Mouse (Mus musculus): ENCODE data around the gene 1700056E22Rik.

Gene 1700056E22Rik

GRCm38 (mm10) chr1:184019042-184019721 is 14.9 kb downstream of the 1700056E22Rik start:
- no peak for DNase-seq (ENCODE audit: low read depth, low spot score)

GRCm38 (mm10) chr1:184017606-184018005 is 16.5 kb downstream of the 1700056E22Rik start:
- DNase-seq (ENCODE audit: low read depth, low spot score), result no peak

- DNase-seq (ENCODE audit: low read depth, low spot score), result no peak
Observed at GRCm38 (mm10) chr1:184015995-184016730, 17.9 kb downstream of the 1700056E22Rik start.

- no peak for DNase-seq (ENCODE audit: low read depth, low spot score)
Observed at GRCm38 (mm10) chr1:184014091-184014490, 20.0 kb downstream of the 1700056E22Rik start.

- DNase-seq (ENCODE audit: low read depth, low spot score), result no peak
Observed at GRCm38 (mm10) chr1:184013106-184013505, 21.0 kb downstream of the 1700056E22Rik start, which contains the start of gene Dusp10. Gene Dusp10 (plus strand): TSS chr1:184013302.

- DNase-seq (ENCODE audit: low read depth, low spot score), result no peak
Observed at GRCm38 (mm10) chr1:184011311-184011710, 22.8 kb downstream of the 1700056E22Rik start.

GRCm38 (mm10) chr1:184006086-184006485 is 28.0 kb downstream of the 1700056E22Rik start:
- DNase-seq (ENCODE audit: low read depth, low spot score), result no peak

GRCm38 (mm10) chr1:184005315-184006058 is 28.6 kb downstream of the 1700056E22Rik start:
- no peak for DNase-seq (ENCODE audit: low read depth, low spot score)

GRCm38 (mm10) chr1:184004311-184004710 is 29.8 kb downstream of the 1700056E22Rik start:
- DNase-seq (ENCODE audit: low read depth, low spot score), result peak; percentile 57

- DNase-seq (ENCODE audit: low read depth, low spot score), result no peak
Observed at GRCm38 (mm10) chr1:184002470-184002869, 31.6 kb downstream of the 1700056E22Rik start.

GRCm38 (mm10) chr1:183997207-183997606 is 36.9 kb downstream of the 1700056E22Rik start:
- no peak for DNase-seq (ENCODE audit: low read depth, low spot score)

GRCm38 (mm10) chr1:183991921-183992320 is 42.2 kb downstream of the 1700056E22Rik start:
- DNase-seq (ENCODE audit: low read depth, low spot score), result no peak

GRCm38 (mm10) chr1:183987711-183988245 is 46.3 kb downstream of the 1700056E22Rik start:
- DNase-seq (ENCODE audit: low read depth, low spot score), result no peak
